Mouse (Mus musculus): ENCODE data around the gene Olfr1208.

Gene Olfr1208

GRCm38 (mm10) chr2:88902211-88902610, at the start of gene Olfr1208:
Gene Olfr1208 (minus strand): TSS chr2:88902311.
- no peak for DNase-seq (ENCODE audit: low read depth)

DNA sequence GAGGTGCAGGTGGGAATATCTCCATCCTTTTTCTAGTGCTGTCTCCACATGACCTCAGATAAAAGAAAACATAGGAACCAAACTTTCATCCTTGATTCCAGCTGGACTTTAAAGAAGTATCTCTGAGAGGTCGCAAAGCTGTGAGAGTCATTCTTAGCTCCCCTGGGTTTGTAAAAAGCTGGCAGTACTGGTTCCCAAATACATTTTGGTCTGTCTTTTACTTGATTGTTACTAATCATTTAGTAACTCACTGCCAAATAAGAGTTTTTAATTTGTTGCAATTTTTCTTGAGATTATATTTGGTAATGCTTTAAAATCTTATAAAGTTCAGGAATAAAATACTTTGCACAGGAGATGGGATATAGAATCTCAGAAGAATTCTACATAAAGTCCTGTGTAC, 35.9 kb upstream of the Olfr1208 start, which contains the start of gene Olfr1211:
Olfr1211 (minus strand) TSS at position 101 of the 400 bp plus-strand sequence.
- no peak for DNase-seq (ENCODE audit: low read depth)

DNA sequence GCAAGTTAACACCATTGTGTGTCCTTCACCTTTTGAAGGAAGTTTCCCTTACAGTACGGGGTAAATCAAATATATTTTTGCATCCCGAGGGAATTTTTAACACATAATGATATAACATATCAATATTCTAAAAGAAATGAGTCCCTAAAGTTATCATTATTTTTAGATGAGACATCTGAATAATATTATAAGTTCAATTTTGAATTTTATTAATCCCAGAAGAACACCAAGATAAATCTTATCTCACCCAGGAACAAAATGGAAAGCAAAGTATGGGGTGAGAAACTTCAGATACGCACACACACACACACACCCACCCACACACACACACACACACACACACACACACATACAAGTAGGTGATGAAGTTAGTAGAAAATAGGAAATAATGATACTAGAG, 12.9 kb upstream of the Olfr1208 start, which contains the start of gene Olfr1209:
Olfr1209 (minus strand) TSS at position 101 of the 400 bp plus-strand sequence.
- no peak for DNase-seq (ENCODE audit: low read depth)

GRCm38 (mm10) chr2:88862931-88863330, 39.2 kb downstream of the Olfr1208 start, which contains the start of gene Olfr1206:
Gene Olfr1206 (plus strand): TSS chr2:88863231.
- no peak for DNase-seq (ENCODE audit: low read depth)

DNA sequence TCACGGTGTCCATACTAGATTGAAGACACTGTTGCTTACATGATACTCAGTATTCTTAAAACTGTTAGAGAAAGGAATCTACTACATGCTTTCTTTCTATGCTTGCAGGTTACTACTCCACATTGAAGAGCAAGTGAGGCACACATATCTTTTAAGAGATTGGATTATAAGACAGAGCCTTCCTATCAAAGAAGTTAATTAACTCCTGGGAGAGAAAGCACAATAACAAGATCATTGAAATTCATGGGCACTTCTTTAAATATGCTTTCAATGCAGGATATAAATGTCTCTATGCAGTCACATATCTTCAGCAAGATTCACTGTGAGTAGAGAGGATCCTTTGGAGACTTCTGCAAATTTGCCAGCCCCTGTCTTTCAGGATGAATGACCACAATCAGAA, 53.1 kb downstream of the Olfr1208 start, which contains the start of gene Olfr1204:
Olfr1204 (plus strand) TSS at position 301 of the 400 bp plus-strand sequence.
- DNase-seq (ENCODE audit: low read depth) = no peak
